Mouse (Mus musculus) CH12.LX (cell line): ENCODE measurements around the gene Chchd4.

ENCODE experiments used
- CTCF ChIP-seq, 2 experiments: IDR thresholded peaks in 1 of 2; conservative IDR thresholded peaks in 1 of 2; 2 replicates each; pipeline ENCODE4 v1.5.1; 2011 to 2012; ENCODE audit warnings: low read depth in 2 of 2, low read length in 2 of 2, improper control_type of control experiment in 1 of 2, inconsistent platforms in 1 of 2, mild to moderate bottlenecking in 1 of 2, moderate library complexity in 1 of 2
- GABPA ChIP-seq: IDR thresholded peaks from 2 replicates; pipeline ENCODE4 v1.6.1; 2012; ENCODE audit warnings: low read depth, low read length, improper control_type of control experiment, inconsistent platforms; ENCODE audit not compliant: insufficient replicate concordance
- POLR2A ChIP-seq: IDR thresholded peaks from 2 replicates; pipeline ENCODE4 v1.6.1; 2011; ENCODE audit warnings: low read depth, mild to moderate bottlenecking, improper control_type of control experiment, low read length
- POLR2AphosphoS2 ChIP-seq: IDR thresholded peaks from 2 replicates; pipeline ENCODE4 v1.6.1; 2011; ENCODE audit warnings: low read depth, low read length, improper control_type of control experiment
- TCF12 ChIP-seq: IDR thresholded peaks from 2 replicates; pipeline ENCODE4 v1.6.1; 2014; ENCODE audit warnings: low read depth, mild to moderate bottlenecking, inconsistent platforms, low read length, improper control_type of control experiment
- ZKSCAN1 ChIP-seq: IDR thresholded peaks from 2 replicates; pipeline ENCODE4 v1.6.1; 2012; ENCODE audit warnings: low read depth, inconsistent platforms, low read length, improper control_type of control experiment, borderline replicate concordance

GRCm38 (mm10) chr6:91421629-91422028 is 51.7 kb downstream of the Chchd4 start:
- TF ChIP-seq CTCF (conservative IDR thresholded peaks at IDR 0.05 in 1 of 2, IDR thresholded peaks at IDR 0.05 in 1 of 2; ENCODE audit: low read depth in 2 of 2, low read length in 2 of 2) = no peak
- no peak for TF ChIP-seq ZKSCAN1
- no peak for TF ChIP-seq POLR2AphosphoS2
- TF ChIP-seq GABPA = no peak
- TF ChIP-seq TCF12 = no peak
- no peak for TF ChIP-seq POLR2A
